Mouse (Mus musculus) T-cell, adult 66 days (primary cell): ENCODE measurements around the gene Olfr1173. TPM values are rescaled to one million over a fixed set of nuclear protein-coding genes. Genes with fewer than 3 reads are reported as not detected.

Source experiments
- total RNA-seq, 2 experiments: library from RNA; stranded (reverse); gene quantifications; 3 replicates in 1 of 2; 4 replicates in 1 of 2; pipeline ENCODE4 v1.2.4; 2023

The Olfr1173 gene
- total RNA-seq = not detected

DNA sequence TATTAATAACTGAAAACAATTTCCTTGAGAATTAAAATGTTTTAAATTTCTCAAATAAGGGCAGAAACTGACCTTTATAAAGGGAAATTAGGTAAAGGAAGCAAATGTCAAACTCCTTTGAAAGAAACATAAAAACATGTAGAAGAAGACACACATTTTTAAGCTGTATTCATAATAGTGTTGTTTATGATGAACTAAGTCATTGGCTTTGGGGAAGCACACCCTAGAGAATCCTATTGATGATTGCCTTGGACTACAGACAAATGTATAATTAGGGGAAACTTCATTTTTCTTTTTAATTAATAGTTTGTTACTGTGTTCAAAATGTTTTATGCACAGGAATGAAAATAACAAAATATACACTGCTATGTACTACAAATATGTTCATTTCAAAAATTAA is at the start of gene Olfr1173:
Gene Olfr1173 (minus strand): TSS at position 101 of the 400 bp plus-strand sequence.

DNA sequence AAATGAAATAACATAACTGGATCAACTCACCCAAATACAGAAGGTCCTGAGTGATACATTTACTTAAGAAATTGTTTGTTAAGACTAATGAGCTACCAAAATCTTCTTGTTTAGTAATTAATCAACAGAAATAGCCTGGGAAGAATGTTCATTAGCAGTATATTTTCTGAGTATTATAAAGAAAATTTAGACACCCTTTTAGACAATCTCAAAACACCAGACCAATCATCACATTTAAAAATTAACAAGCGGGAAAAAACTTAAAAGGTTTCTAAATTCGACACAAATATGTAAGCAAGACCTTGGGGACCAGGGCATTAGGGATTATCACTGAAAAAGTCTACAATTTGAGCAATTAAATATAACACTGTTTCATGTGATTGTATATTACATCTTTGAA is 47.4 kb upstream of the Olfr1173 start, which contains the start of gene Olfr1175-ps:
Gene Olfr1175-ps (minus strand): TSS at position 101 of the 400 bp plus-strand sequence.

DNA sequence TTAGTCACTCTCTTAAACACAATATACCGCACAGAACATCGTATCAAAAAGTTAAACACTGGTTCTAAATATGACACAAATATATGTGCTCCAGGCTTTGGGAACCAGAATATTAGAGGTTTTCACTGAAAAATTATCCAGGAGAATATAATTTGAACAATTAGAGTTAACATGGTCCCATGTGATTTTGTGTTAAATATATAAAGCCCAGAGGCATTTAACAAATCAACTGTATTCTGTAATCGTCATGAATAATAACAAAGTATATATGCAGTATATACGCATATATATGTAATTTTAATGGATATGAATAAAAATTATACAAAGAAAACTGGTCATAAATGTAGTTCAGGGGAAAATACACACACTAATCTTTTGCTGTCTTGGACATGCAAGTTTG is 35.4 kb upstream of the Olfr1173 start, which contains the start of gene Olfr1174-ps:
Gene Olfr1174-ps (minus strand): TSS at position 101 of the 400 bp plus-strand sequence.

DNA sequence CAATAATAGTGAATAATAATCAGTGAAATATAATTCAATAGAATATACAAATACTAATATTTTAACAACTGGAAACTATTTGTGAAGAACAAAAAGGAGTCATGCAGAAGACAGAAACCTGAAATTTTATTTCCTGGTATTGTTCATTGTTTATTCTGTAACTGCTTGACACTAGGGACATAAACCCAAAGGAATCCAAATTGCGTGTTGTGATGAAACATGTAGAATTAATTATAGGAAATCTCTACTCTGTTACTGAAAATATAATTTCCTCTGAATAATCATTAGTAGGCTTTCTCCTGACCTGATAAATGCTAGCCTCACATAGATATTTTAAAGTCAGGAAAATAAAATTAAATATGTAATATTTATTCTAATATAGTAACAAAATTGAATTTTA is 51.4 kb downstream of the Olfr1173 start, which contains the start of gene Olfr1170:
Gene Olfr1170 (minus strand): TSS at position 101 of the 400 bp plus-strand sequence.

Other genes with a start within 250 kb of the Olfr1173 start
- gene Olfr73, start 242.2 kb downstream of the Olfr1173 start, total RNA-seq = not detected
- not detected for gene Olfr1162, start 228.7 kb downstream of the Olfr1173 start, total RNA-seq
- not detected for gene Olfr1163, start 208.0 kb downstream of the Olfr1173 start, total RNA-seq
- not detected for gene Olfr1164, start 185.9 kb downstream of the Olfr1173 start, total RNA-seq
- gene Olfr1166, start 151.6 kb downstream of the Olfr1173 start, total RNA-seq = not detected
- not detected for gene Olfr1167, start 124.7 kb downstream of the Olfr1173 start, total RNA-seq
- not detected for gene Olfr1168, start 98.0 kb downstream of the Olfr1173 start, total RNA-seq
- not detected for gene Olfr1170, start 51.5 kb downstream of the Olfr1173 start, total RNA-seq
- gene Olfr1174-ps, start 35.3 kb upstream of the Olfr1173 start, total RNA-seq = not detected
- gene Olfr1175-ps, start 47.3 kb upstream of the Olfr1173 start, total RNA-seq = not detected
- not detected for gene Olfr1176, start 56.8 kb upstream of the Olfr1173 start, total RNA-seq
- gene Olfr1177-ps, start 66.6 kb upstream of the Olfr1173 start, total RNA-seq = not detected
- not detected for gene Olfr1178, start 107.2 kb upstream of the Olfr1173 start, total RNA-seq
- not detected for gene Olfr1179, start 126.6 kb upstream of the Olfr1173 start, total RNA-seq
- not detected for gene Olfr1180, start 139.3 kb upstream of the Olfr1173 start, total RNA-seq
- gene Olfr1181, start 146.3 kb upstream of the Olfr1173 start, total RNA-seq = not detected
- gene Gm13757, start 169.3 kb upstream of the Olfr1173 start, total RNA-seq = not detected
- gene Olfr1183, start 175.0 kb upstream of the Olfr1173 start, total RNA-seq = not detected
- not detected for gene Olfr1184, start 203.7 kb upstream of the Olfr1173 start, total RNA-seq
- gene Olfr1185-ps1, start 213.4 kb upstream of the Olfr1173 start, total RNA-seq = not detected
- gene Olfr1186, start 238.7 kb upstream of the Olfr1173 start, total RNA-seq = not detected